ENCODE assay signal across 12 mouse cellular contexts in genomic region chr13:52428527-52428926, GRCm38 (mm10).
"Had no signal": no experiment of that assay in that cellular context is flagged by ENCODE, and none has a peak within 500 bp of the region (broad histone marks: within the 10 kb centered on the region; RNA-seq: fewer than 3 reads in every experiment).

No protein-coding gene starts in this region.

- DNase-seq: retina, postnatal 1 day; right cerebral cortex, adult 18-20 months; right cerebral cortex, postnatal 14 days; right cerebral cortex, postnatal 25 days; right cerebral cortex, postnatal 4 days; spleen, adult 18-20 months; thymus, adult 18-20 months; thymus, adult 2 months; thymus, postnatal 14 days; thymus, postnatal 25 days; thymus, postnatal 36 days; thymus, postnatal 4 days had no signal
